Mouse (Mus musculus) thymus, postnatal 14 days (tissue): ENCODE data around the gene Meis2.

Experiments used
- DNase-seq: peaks from one replicate; pipeline ENCODE4 v3.0.0; 2021

The Meis2 gene

DNA sequence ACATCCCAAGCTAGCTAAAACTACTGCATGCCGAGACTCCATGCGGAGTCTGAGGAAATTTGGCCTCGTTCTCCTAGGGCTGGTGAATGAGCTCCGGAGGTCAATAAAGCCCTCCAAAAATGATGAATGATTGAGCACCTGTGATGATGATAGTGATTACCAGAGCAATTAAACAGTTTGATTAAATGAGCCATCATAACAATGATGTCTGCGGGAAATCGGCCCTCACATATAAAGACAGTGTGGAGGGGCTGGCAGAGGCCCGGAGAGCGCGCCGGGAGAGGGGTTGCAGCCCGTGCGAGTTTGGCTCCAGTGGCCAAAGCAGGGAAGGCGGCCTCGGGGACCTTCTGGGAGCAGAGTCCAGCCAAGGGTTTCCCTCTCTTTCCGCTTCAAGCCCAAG, 2.1 kb upstream of the Meis2 start:
- no peak for DNase-seq

DNA sequence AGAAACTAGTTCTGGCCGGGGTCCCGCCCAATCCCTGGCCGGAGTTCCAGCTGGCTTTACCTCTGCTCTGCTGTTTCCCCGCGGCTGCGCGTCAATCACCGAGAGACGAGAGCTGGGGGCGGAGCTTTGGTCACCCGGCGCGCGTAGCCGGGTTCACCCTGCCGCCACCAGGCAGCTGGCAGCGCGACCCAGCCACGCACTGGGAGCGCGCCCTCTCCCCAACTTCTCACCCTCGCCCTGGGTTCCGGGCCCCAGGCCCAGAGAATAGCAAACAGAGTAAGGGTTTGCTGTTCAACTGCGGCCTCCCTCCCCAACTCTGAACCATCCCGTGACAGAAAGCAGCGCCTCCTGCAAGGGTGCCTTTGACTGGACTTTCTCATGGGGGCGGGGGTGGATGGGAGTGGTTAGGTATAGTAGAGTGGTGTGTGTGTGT, 1.4 kb upstream of the Meis2 start:
- DNase-seq = peak; percentile 15

DNA sequence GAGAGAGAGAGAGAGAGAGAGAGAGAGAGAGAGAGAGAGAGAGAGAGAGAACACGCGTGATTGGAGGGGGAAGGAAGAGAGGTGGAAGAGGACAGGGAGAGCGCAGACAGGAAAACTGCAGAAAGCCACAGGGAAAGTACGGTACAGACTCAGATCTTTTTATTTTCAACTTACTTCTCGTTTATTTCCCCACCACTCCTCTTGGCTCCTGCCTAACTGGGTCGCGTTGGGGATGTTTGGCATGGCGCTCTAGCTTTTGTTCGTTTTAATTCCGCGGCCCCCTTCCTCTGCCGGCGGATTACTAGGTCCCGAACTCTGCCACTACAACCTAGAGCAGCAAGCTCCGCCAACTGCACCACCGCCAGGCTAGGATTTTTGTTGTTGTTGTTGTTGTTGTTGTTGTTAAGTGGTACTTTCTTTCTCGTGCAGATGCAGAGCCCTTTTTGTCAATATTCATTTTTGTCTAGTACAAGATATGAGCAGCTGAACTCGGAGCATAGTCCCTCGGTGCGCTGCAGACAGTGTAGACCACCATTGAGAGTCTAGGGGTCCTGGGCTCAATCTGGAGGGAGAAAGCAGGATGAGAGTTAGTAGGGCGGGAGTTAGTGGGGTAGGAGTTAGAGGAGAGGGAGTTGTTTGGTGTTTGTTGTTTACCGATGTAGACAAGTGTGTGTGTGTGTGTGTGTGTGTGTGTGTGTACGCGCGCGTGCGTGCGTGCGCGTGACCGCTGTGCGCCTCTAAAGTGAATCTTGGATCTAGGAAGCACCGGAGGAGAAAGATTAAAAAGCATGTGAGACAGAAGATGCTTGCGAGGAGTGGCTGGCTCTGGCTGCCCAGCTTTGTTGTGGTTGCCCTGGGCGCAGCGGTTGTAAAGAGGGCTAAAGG, 660 bp upstream of the Meis2 start:
- no peak for DNase-seq

DNA sequence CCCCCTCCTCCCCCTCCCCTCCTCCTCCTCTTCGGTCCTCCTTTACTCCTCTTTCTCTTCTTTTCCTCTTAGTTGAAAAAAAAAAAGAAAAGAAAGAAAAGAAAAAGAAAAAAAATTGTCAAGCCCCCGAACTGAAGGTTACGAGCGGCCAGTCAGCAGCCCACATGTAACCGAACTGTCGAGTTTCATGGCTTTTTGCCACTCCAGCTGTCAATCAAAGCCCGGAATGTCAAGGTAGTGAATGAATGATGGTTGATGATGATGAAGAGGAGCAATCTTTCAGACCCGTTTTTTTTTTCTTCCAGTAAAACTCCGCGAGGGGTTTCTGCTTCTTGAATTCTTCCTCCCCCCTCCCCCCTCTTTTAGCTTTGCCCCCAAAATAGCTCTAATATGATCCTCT, 582 bp downstream of the Meis2 start:
- no peak for DNase-seq

DNA sequence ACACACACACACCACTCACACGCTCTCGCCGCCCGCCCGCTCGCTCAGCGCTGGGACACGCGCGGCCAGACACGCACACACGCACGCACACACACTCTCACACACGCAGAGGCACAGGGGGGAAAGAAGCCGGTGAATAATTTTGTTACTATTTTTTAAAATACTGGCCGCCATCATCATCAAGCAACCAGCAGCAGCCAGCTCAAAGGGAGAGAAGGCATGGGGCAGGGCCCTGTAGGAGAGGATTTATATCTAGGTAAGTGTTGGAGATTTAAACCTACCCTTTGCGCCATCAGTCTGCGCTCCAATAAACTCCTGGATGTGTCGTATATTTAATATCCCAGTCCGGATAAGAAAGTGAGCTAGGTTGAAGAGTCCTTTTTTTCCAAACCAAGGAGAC, 1.1 kb downstream of the Meis2 start:
- no peak for DNase-seq

DNA sequence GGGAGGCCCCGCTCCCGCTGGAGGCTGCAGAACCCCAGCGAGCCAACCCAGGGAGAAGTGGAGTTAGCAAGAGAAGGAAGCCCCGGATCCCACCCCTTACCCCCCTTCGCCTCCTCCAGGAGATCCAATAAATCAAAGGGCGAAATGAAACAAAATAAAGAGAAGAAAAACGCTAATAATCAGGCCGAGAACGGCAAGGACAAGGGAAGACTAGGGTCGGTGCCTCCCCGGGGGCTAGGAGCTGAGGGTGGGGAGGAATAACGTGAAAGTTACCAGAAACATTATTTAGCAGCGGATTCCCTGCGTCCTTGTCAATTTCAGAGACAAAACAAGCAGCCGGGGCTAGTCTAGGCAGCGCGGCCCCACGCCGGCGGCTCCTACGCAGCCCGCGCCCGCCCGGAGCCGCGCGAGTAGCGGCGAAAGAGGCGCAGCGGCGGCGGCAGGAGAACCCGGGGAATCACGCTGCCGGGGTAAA, 1.8 kb downstream of the Meis2 start:
- no peak for DNase-seq

DNA sequence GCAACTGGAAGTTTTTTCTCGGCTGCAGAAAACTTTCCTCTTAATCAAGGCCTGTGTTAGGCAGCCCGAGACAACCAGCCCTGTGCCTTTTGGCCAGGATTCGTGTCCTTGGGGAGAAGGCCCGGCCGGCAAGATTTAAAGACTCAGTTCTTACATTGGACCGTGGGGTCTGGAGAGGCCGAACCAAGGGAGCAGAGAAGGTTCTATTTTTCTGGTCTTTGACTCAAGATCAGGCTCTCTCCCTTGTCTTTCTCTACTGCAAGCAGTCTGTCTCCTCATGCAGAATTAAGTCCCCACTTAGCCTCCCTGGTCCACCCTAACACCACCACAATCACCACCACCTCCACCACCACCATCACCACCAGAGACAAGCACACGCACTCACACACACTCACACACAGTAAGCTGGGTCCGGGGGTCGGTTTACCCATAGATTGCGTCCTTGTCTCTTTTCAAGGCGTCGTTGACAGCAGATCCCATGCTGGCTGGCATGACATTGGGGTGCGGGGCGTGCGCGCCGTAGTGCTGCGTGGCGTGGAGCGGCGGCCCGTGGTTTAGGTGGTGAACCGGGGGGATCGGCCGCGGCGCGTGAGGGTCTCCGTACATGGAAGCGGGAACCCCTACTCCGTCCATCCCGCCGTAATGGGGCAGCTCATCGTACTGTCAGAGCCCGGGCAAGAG, 2.7 kb downstream of the Meis2 start:
- DNase-seq = no peak

DNA sequence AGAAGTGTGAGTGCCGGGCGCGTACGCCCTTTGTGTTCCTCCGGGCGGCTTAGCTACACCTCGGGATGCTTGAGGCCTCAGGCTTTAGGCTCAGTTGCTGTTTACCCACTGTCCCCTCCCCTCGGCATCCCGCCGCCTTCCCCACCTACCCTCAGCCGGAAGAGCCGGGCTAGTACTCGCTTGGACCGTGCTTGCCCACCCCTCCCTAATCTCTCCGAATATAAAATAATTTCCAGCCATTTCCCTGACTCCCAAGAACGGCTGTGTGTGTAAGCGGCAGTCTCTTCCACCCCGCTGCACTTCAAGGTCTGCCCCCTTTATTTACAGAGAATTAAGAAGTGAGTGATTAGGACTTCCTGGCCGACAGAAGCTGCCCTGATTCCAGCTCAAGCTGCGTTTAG, 3.4 kb downstream of the Meis2 start:
- DNase-seq = no peak

DNA sequence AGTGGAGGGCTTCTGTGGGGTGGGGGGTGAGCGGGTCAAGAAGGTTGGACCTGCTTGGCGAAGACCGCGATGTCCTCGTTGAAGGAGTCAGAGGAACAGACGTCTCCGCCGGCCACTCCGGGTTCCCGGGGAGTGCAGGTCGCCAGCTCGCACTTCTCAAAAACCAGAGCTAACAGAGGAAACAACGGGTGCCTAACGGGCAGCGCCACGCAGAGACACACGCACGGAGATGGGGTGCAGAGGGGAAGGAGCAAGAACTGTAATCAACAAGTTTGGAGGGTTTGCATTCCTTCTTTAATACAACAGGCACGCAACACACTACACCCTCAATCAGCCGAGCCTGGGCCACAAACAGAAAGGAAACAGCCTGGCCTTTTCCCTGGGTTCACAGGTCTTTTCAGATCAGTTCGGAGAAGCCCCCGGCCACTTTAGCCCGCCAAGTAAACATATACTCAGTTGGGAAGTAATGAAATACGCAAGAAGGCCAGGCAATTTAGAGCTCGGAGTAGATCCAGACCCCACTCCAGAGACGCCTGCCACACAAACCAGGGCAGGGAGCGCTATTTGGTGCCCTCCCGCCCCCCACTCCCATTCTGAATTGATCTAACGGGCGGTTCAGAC, 4.1 kb downstream of the Meis2 start:
- no peak for DNase-seq

DNA sequence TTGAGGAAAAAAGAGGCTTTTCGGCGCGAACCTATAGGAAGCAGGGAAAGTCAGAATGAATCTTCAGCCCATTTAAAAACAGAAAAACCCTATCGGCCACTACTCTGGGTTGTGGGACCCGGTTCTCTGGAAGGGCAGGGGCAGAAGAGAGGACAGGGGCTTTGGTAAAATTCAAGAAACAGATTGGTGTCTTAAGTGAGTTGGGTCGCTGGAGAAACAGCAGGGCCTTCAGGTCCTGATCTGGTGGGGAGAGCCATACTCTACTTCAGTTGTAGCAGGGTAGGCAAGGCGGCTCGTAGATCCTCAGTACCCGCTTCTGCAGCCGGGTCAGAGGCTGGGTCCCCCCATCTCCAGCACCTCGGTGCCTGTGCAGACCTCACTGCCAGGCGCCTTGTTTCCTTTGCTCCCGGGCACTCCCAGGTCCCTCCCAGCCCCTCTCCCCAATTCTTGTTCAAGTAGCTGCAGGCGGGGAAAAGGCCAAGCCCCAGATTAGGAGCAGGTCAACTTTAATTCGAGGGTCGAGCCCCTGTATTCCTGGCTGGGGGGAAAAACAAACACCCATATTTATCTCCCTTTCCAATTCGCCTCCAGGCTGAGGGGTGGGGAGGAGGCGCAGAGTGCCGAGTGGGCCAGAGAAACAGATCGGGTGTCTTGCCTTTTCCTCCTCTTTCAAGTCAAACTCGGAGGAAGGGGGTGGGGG, 4.8 kb downstream of the Meis2 start:
- no peak for DNase-seq

DNA sequence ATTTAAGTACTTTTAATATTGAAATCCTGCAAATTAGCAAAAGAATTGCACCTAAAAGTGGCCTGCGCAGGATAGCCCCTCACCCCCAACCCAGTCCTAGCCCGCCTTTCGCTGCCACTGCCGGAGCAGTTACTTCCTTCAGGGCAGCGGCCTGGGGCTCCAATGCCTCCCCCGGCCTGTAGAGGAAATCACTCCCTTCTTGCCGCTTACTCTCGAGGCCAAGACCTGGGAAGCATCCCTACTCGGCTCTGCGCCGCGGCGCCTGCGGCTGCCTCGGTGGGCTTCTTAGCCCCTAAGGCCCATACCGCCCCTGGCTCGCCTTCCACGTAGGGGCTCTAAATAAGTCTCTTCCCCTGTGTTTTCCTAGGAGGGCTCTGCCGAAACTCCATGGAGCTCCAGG, 5.4 kb downstream of the Meis2 start:
- DNase-seq = no peak

DNA sequence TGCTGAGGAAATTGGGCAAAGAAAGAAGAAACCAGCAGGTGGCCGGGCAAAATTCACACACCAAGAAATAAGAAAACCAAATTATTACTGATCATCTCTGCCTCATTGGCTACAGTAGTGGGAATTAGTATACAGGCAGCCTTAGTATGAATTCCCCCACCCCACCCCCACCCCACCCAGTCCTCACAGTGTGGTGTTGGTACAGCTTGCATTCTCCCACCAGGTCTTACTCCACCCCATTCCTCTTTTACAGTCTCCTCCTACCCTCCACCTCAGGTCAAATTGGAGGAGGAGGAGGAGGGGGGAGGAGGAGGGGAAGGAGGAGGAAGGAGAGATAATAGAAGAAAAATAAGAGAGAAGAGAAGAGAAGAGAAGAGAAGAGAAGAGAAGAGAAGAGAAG, 6.0 kb downstream of the Meis2 start:
- no peak for DNase-seq

DNA sequence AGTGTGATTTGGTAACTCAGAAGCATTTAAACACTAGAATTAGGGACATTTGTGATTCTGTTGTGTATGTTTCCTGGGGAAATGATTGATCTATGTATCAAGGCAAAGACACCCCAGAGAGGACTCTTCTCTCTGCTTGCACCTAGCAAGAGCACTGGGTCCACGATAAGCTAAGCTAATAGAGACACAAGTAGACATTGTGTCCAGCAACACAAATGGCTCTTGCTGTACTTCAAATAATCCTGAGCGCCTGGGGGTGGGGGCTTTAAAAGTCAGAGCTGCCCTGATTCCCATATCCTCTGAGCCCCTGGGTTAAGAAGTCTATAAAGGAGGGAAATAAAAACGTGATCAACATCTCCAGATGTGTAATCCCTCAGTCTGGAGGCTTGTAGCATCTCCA, 6.6 kb downstream of the Meis2 start:
- DNase-seq = no peak

DNA sequence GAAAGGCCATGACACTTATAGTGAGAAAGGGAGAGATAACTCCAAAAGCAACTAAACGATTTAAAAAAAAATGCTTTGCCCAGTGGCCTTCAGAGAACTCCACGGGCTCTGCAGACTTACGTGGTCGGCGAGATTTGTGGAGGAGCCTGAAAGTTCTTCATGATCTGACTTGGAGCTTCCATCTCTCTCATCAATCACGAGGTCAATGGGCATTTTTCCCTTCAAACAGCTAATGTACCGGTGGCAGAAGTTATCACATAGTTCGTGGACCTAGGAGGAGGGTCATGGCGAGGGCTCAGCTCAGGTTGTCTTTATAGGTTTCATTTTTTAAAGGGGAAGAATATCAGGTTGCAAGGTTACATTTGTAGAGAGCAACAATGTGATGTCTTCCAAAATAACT, 7.1 kb downstream of the Meis2 start:
- DNase-seq = no peak

DNA sequence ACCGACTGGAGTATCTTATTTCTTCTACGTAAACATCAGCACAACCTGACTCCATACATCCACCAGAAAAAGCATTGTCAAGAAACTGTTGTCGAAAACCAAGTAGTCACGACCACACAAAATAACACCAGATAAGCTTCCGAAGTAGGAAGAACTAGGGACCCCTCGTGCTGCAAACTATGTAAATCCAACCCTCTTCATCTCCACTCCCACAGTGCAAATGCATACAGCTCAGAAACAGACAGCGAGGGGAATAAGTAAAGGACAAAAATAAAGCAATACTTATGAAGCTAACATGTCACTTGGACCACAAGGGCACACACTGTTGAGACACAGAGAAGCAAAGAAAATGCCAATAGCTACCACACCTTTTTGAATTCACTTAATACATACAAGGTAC, 8.8 kb downstream of the Meis2 start:
- no peak for DNase-seq

DNA sequence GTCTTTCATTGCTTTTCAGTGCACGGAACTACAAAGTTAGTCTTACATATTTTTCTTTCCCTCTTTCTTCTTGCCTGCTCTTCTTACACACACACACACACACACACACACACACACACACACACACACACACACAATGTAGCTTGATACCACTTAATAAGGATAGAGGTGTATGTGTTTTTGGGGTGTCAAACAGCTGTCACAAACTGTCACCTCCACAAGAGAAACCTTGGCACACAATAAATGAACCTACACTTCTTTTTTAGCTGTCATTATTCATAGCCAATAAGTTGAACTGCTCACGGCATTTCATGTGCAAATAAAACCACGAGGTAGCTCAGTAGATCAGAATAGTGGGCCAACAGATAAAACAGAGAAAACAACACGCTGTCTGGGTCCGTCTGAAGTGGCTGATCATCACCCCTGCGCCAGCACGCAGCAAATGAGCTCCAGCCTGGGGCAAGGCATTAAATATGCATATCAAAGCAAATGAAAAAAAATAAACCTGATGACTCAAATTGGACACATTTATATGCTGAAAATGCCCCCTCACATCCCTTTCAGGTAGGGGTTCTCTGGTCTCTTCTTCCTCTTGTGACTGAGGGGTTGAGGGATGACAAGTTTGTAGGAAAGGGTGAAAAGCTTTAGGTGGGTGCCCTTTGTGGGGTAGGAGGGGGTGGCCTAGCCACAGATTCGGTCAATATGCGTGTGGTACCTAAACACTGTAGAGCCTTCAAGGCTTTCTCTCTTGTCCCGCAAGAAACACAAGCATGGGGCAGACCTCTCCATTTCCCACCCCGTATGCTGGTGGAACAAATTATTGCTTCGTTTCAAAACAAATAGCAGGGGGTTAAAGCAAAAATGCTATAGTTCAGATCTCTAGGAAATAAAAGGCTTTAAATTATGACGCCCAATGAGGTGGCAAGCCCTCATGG, 9.7 kb downstream of the Meis2 start:
- DNase-seq = no peak

DNA sequence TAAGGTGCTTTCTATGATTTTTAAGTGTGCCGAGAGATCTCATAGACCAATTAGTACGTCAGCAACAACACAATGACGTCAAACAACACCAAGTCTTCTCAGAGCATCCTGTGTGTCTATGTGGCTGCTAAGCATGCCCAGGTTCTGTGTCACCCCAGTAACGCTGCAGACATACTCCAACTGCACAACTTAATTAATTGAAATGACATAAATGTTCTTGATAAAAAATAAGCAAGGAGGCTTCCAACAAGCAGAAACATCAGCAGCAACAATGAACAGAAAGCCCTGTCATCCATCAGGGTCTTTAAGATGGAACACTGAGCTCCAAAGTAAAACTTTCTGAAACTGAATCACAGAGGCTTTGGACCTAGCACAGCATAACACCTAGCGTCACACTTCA, 11.7 kb downstream of the Meis2 start:
- DNase-seq = no peak

DNA sequence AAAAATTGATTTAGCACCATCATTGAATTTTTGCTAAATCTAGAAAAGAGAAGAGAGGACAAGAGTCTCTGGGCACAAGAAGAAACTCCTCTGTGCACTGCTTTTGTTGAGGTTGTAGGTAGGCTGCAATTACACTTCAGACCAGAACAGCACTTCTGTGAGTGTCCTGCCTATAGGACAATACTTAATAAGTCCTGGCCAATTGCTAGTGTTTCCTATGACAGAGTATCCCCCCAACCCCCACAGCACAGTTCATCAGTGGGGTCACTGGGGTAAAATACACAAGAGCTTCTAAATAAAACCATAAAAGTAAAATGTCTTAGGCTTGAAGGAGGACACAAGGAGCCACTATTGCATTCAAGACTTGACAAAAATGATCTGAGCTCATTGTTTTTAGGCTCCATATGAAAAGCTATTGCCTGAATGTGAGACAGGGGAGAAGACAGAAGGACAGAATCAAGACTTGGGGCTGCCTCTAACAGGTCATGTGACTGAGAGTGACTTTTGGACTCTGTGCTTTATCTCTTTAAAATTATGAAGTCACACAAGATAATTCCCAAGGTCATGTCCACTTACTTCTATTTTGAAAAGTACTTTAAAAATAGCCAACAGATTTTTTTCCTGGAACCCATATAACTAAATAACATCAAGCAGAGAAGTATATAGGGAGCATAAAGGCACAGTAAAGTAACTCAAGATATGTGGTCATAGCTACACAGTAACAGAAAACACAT, 12.8 kb downstream of the Meis2 start:
- no peak for DNase-seq

DNA sequence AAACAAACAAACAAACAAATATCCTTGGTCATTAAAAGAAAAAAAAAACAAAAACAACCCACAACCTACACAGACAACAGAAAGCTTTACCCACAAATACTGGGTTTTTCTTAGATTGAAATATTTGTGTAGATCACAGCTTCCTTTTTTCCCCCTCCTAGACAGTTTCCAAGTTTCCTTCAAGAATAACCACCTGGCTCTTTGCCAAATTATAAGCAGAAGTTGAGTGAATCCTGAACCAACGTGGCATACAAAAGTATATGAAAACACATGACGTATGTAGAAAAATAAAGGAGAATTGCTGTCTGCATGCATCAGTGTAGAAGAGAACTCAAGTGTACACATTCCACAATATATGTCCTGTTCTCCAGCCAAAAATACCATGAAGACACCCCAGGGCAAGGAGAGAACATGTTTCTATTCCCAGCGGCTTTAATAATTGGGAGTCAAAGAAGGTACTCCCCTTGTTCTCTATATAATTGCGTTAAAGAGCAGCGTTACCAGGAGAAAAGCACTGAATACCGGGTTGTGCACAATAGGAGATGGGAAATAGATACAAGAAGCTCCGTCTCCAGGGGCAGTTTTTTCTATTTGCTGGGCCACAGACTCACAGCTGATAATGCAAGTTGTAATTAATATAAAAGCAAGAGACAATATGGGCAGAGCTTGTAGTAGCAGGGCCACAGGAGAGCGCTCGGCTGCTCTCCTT, 13.6 kb downstream of the Meis2 start:
- DNase-seq = no peak

DNA sequence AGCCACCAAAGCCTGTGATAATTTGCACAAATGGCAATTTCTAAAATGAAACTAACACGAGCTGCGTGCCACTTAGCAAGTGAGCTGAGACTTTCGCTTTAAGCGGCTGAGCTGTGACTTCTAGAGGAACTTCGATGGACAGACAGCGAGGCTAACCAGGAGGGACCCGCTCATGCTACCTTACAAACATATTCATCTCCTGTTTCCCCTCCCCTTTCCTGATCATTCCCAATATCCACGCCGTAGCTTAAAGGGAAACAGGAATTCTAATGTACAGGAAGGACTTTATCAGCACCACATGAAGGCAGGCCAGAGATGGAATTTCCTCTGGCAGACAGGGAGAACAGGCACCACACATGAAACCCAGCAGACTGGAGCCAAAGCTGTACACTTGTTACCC, 15.9 kb downstream of the Meis2 start:
- no peak for DNase-seq

DNA sequence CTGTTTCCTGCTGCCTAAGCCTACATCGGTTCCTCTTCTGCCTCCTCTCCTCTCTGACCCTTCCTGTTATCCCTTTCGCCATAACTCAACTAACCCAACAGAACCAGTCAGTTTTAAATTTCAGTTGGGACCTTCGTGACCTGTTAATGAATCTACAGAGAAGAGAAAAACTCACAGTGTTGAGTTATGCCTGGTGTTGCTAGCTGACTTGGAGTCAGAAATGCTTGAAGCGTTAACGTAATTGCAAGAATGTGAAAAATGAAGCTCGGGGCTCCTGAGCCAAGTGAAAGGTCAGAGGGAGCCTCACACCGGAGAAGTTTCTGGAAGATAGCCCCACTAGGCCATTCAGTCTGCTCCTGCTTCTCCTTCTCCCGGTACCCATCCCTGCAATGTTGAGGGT, 18.3 kb downstream of the Meis2 start:
- no peak for DNase-seq
